Mouse (Mus musculus) gastrocnemius, adult 2 months (tissue): Measurements from ENCODE around the gene Gpr18. TPM values are rescaled to one million over a fixed set of nuclear protein-coding genes. Genes with fewer than 3 reads are reported as not detected.

Source experiments
- DNase-seq: peaks from one replicate; pipeline ENCODE4 v3.0.0; 2022
- H3K27ac ChIP-seq: fragments of 200-600 bp; 2 replicates; pipeline ENCODE4 v1.8.1; 2022; ENCODE audit warnings: mild to moderate bottlenecking
- H3K4me3 ChIP-seq: fragments of 200-600 bp; 2 replicates; pipeline ENCODE4 v1.8.1; 2022; ENCODE audit warnings: mild to moderate bottlenecking, moderate library complexity
- CTCF ChIP-seq: fragments of 200-600 bp; IDR thresholded peaks from 2 replicates; pipeline ENCODE4 v1.8.1; 2022; ENCODE audit warnings: antibody characterized with exemption, mild to moderate bottlenecking, moderate library complexity
- intact Hi-C: fragments of 180-260 bp; cut with DNase I; formaldehyde crosslinking; loops from one replicate; pipeline ENCODE4 v1.15.1; 2025
- total RNA-seq, 2 experiments: library from RNA; stranded (reverse); gene quantifications; 2 replicates each; pipeline ENCODE4 v1.2.3; 2021

Gpr18 gene
- total RNA-seq, 2 experiments from 2014 or later: not detected

DNA sequence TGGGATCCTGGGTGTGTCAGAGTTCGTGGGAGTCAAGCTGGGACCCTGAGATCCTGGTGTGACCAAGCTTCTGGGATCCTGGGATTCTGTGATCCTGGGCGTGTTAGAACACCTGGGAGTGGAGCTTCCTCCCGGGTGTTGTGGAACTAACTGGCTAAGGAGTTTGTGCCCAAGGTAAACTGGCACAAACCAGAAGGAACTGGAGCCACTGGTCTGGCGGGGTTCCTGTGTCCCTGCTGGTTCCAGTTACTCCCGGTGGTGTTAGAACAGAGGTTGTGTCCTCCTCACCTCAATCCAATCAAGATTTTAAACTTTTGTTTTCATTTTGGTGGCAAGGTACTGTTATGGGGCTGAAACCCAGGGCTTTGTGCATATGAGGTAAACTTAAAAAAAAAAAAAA, 30.6 kb upstream of the Gpr18 start:
- Histone ChIP-seq H3K27ac (no peak overlapping the region), H3K4me3 (no peak overlapping the region)
- no peak for DNase-seq
- TF ChIP-seq CTCF: no peak
- intact Hi-C loops: no loop called here

DNA sequence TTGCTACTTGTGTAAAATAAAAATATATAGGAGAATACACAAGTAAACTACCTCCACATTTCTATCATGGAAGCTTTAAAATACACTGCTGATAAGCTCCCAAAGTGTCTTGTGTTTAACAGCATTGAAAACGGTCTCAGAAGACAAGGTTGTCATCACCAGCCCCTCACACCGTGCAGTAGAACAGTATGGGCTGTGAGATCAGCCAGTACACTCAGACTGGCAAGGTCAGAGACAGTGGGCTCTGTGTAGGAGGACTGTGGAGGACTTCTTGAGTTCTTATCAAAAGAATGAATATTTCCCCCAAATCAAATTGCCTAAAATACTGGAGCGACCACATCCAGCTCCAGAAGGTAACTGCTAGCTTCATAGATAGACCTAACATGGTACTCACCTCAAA, 24.0 kb upstream of the Gpr18 start:
- DNase-seq: no peak
- intact Hi-C loops: no loop called here
- no peak overlapping the region for H3K4me3 ChIP-seq
- no peak for TF ChIP-seq CTCF
- H3K27ac ChIP-seq: 0 out of 2 replicates have a peak overlapping the region, but pooled peaks have one; percentile 31

DNA sequence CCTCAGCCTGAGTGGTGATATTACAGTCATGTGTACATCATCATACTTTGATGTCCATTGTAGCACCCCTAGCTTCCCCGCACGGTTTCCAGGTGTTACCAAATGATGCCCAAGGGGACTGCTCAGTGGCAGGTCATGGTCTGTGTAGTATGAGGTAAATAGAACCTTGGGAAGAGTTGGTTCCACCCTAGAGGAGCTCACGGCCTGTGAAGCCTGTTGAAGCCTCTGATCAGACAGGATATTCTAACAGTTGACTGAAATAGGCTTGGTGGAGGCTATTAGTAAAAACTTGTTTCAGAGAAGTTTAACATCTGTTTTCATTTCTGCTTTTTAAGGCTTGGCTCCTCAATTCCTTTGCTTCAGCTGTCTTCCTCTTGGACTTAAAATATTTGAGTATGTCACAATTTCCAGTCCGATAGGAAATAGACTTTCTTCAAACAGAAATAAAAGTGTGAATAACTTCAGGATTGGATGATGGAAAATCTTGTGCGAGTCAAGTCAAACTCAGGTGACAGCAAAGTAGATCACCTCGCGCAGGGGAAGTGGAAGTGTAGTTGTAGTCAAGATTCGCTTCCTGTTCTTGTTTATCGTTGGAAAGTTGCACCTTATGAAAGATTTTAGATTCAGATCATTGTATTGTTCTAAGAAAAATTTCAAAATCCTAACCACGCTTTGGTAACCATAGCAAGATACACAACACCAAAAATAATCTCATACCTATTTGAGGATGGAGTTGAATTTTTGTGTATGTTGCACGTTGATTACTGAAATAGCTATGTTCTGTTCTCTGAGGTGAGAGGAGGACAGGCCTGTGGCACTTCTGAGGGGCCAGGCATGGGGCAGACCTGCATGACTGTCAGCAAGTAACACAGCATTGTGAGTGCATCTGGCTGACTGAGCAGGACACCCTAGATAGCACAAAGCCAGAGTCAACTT, 22.9 kb upstream of the Gpr18 start:
- intact Hi-C loops: no loop called here
- H3K4me3 ChIP-seq: no peak overlapping the region
- H3K27ac ChIP-seq: peak overlapping the region; percentile 61
- no peak for TF ChIP-seq CTCF
- no peak for DNase-seq

DNA sequence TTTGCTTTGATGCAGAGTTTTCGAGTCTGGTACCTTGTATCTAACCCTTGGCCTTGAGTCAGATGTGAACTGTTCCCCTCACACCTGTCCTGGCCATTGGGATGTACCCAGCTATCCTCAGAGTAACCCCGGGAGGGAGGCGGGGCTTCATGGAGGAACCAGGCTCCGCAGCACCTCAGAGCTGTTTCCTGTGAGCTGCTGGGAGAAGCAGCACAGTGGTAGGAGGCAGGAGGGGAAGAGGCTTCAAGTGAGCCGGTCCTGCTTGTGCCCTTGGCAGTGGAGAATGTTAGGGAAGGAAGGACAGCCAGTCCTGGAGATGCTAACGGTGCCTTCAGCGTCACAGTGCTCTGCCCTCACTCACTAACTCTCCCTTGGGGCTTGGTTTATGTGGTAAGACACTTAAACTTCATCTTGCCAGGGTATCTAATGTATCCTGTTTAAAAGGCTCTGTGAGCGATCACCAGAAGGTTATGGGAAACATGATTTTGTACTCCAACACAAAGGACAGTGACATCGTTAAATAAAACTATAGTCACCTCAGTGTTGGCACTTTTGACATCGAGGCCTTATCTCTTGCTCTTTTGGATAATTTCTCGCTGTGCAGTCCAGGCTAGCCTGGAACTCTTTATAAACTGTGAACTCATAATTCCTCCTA, 22.1 kb upstream of the Gpr18 start:
- intact Hi-C loops: no loop called here
- no peak overlapping the region for H3K4me3 ChIP-seq
- DNase-seq: no peak
- H3K27ac ChIP-seq: peak overlapping the region; percentile 61
- no peak for TF ChIP-seq CTCF

- no peak for DNase-seq
- Histone ChIP-seq H3K27ac (no peak overlapping the region), H3K4me3 (no peak overlapping the region)
- intact Hi-C loops: no loop called here
- no peak for TF ChIP-seq CTCF
These were observed 21.3 kb upstream of the Gpr18 start for GRCm38 (mm10) chr14:121936856-121937255.

GRCm38 (mm10) chr14:121936356-121936755, 20.8 kb upstream of the Gpr18 start:
- Histone ChIP-seq H3K4me3 (no peak overlapping the region), H3K27ac (no peak overlapping the region)
- DNase-seq: no peak
- intact Hi-C loops: no loop called here
- TF ChIP-seq CTCF: no peak

DNA sequence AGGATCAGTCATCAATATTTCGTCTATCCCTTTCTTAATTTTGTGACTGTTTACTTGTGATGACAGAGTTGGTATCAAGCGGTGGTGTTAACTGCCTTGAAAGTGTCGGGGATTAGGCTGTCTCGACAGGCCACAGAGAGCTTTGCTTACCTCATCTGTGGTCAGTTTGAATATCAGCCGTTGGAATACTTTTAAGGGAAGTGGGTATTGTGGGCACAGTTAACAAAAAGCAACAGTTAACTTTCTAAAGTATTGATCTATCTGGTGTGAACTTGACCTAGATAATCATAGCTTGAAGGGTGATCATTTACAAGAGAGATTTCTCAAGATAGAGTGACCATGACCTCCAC, 19.0 kb upstream of the Gpr18 start:
- Histone ChIP-seq H3K27ac (no peak overlapping the region), H3K4me3 (no peak overlapping the region)
- no peak for DNase-seq
- TF ChIP-seq CTCF: no peak
- intact Hi-C loops: no loop called here

DNA sequence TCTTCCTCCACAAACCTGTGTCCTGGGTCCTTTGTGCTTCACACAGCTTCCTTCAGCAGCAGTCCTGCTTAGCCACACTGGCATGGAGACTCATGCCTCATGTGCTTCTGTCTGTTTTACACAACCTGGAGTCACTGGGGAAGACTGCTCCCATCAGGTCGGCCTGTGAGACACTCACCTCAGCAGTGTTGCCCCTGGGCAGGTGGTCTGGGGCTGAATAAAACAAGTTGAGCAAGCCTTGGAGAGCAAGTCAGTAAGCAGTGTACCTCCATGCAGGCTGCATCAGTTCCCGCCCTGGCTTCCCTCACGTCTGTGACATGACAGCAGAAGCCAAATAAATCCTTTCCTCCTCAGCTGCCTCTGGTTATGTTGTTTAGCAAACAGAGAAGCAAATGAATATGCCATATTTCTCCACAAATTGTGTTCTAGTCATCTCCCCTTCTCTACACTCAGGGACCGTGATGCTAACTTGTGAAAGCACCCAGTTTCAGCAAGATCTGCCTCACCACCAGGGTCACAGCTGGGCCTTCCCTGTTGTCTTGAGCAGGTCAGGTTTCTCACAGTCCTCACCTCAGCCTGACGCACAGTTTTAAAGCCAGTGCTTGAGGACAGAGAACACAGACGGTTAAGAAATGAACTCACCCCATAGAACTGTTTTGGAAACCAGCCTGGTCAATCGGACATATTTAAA, 18.5 kb upstream of the Gpr18 start:
- no peak overlapping the region for H3K4me3 ChIP-seq
- no peak for TF ChIP-seq CTCF
- no peak overlapping the region for H3K27ac ChIP-seq
- intact Hi-C loops: no loop called here
- no peak for DNase-seq

- intact Hi-C loops: no loop called here
- no peak for TF ChIP-seq CTCF
- Histone ChIP-seq H3K27ac (0 out of 2 replicates have a peak overlapping the region, but pooled peaks have one; percentile 31), H3K4me3 (no peak overlapping the region)
- no peak for DNase-seq
These were observed 16.6 kb upstream of the Gpr18 start for GRCm38 (mm10) chr14:121932180-121932579.

GRCm38 (mm10) chr14:121931594-121931993, 16.0 kb upstream of the Gpr18 start:
- intact Hi-C loops: no loop called here
- no peak for DNase-seq
- TF ChIP-seq CTCF: no peak
- Histone ChIP-seq H3K27ac (peak overlapping the region; percentile 31; the same call in 1 of the 2 replicates), H3K4me3 (no peak overlapping the region)

DNA sequence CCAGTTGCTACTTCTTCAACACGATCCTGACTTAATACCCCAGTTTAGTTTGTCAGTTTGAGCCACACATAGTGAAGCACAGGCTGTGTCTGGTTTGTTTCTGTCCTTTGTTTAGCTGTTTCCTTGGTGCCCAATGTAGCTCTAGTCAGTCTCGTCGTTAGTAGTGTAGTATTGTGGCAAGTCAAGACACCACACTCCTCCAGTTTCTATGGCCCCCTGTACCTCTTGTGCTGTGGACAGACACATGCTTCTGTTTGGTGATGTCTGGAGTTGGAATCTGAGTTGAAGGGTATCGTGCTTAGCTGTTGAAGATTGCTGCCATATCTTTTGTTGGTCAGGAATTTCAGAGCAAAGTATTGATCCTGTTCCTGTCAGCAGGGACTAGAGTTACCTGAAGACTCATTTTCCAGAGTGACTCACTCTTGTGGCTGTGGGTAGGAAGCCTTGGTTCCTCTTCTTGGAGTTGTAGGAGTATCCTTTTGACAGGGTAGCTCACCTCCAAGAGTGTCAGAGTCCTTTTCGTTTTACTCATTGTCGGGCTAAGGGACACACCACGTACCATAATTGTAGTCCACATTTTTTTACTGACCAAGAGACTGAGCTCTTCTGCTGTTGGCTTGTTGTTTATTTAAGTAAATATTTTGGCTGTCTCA, 15.3 kb upstream of the Gpr18 start:
- Histone ChIP-seq H3K4me3 (no peak overlapping the region), H3K27ac (peak overlapping the region; percentile 16; the same call in 1 of the 2 replicates)
- no peak for TF ChIP-seq CTCF
- intact Hi-C loops: no loop called here
- no peak for DNase-seq

DNA sequence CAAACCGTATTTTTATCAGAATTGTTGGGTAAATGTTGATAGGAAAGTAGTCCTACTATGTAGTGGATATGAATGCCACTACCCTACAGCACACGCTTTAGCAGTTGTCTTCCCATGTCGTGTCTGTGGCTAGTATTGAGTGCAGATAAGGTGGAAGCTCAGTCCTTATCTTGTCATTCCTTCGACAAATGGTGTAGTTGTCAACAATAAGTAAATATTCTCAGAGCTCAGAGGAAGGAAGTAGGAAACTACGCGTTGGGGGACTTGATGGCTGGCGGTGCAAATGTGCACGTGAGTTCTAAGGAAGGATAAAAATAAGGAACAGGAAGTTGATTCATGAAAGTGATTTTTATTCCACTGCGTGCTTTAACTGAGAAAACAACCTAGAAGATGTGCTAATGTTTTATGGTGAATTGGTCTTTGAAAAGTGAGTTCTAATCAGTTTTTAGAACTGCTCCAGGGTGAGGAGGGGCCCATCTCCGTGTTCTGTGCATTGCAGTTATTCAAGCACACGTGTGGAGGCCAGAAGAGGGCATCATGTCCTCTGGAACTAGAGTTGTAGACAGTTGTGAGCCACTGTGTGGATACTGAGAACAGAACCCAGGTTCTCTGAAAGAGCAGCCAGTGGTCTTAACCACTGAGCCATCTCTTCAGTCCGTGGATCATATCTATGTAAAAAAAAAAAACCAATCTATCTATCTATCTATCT, 13.8 kb upstream of the Gpr18 start:
- Histone ChIP-seq H3K27ac (peak overlapping the region; percentile 20), H3K4me3 (no peak overlapping the region)
- intact Hi-C loops: loop anchor here (5.0 kb wide), 1 partner anchor 203 kb away; no protein-coding TSS in a partner anchor
- DNase-seq: no peak
- no peak for TF ChIP-seq CTCF
